Mouse (Mus musculus) spleen, adult 2 months (tissue): ENCODE results near the gene Dcst1.

ENCODE experiments used
- CTCF ChIP-seq: fragments of 200-500 bp; IDR thresholded peaks from 2 replicates; pipeline ENCODE4 v1.5.1; 2011; ENCODE audit warnings: mild to moderate bottlenecking, inconsistent platforms; ENCODE audit not compliant: insufficient read depth, insufficient read length, insufficient replicate concordance; ENCODE audit errors: extremely low read depth
- POLR2A ChIP-seq: fragments of 200-500 bp; IDR thresholded peaks from 2 replicates; pipeline ENCODE4 v1.6.1; 2011; ENCODE audit warnings: low read depth, low read length, inconsistent platforms

DNA sequence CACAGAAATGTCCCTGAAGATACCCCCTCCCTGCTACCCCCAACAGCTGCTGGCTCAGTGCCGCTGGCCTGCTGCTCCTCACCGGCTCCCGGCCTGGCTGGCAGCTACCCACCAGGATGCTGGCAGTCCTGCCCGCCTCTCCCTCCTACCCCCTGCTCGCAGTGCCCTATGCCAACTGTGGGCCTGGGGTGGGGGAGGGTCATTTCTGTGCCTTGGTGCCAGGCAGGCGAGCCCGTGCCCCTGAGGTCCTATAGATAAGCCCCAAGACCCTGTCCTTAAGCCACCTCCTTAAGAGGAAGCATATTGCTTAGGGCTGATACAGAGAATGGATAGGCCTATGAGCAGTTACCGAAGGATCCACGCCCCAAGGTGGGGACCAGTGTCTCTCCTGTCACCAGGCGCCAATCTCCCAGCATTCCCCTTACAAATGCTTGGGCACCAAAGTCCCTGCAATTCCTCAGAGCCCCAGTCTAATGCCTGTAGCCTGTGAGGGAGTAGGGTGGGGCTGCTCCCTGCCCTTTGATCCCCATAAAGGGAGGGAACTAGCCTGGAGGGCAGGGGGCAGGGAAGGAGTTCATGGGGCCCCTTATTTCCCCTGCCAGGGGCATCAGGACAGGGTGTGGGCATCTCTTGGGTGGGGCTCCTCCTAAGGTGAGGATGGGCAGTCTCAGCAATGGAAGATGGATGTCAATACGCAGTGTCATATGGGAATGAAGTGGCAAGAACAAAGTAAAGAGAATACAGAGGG is 23.3 kb upstream of the Dcst1 start:
- TF ChIP-seq CTCF (no peak), POLR2A (no peak)
